Mouse (Mus musculus): ENCODE data around the gene Phldb3. TPM values are rescaled to one million over a fixed set of nuclear protein-coding genes. Genes with fewer than 3 reads are reported as not detected.

Gene Phldb3
- total and polyA plus RNA-seq, 3 experiments: 6.4 to 10.8 TPM; not detected in 1

DNA sequence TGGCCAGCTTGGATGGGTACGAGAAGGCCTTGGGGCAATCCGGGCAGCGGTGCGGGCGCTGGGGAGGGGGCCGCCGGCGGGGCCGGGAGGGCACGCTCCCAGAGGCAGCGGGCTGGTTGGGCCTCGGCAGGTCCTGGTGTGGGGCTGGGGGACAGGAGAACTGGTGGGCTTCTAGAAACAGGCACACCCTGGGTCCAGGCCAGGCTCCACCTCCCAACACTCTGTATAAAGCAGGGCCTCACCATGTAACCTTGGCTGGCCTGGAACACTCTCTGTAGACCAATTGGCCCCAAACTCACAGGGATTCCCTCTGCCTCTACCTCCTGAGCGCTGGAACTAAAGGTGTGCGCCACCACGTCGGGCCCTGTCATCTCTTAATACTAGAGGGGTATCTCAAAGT lies 24.6 kb upstream of the Phldb3 start:
- Histone ChIP-seq H3K9ac (ENCODE audit: control insufficient read depth, low read depth, low read length, poor library complexity, severe bottlenecking) (no peak overlapping the region), H3K9me3 (replicated peaks; ENCODE audit: insufficient read depth, low read length) (no peaks in the 10 kb centered on the region), H3K27ac (ENCODE audit: control insufficient read depth, low read depth, low read length) (no peak overlapping the region), H3K4me1 (ENCODE audit: control insufficient read depth in 1 of 2, insufficient read depth in 2 of 2, low read length in 2 of 2) (no peaks in the 10 kb centered on the region), H3K4me3 (ENCODE audit: control insufficient read depth in 1 of 2, insufficient read depth in 1 of 2, low read depth in 2 of 2, low read length in 2 of 2) (no peak overlapping the region), H3K79me2 (ENCODE audit: control insufficient read depth, insufficient read depth, low read length, poor library complexity) (no peaks in the 10 kb centered on the region), H3K27me3 (ENCODE audit: control insufficient read depth in 1 of 2, insufficient read depth in 2 of 2, low read length in 2 of 2) (no peaks in the 10 kb centered on the region), H3K36me3 (ENCODE audit: control insufficient read depth in 1 of 2, insufficient read depth in 2 of 2, low read length in 2 of 2) (no peaks in the 10 kb centered on the region)
- DNase-seq (ENCODE audit: low read depth, low spot score): no peak
- TF ChIP-seq BHLHE40 (IDR thresholded peaks at IDR 0.05; ENCODE audit: borderline replicate concordance, low read depth, low read length): no peak

DNA sequence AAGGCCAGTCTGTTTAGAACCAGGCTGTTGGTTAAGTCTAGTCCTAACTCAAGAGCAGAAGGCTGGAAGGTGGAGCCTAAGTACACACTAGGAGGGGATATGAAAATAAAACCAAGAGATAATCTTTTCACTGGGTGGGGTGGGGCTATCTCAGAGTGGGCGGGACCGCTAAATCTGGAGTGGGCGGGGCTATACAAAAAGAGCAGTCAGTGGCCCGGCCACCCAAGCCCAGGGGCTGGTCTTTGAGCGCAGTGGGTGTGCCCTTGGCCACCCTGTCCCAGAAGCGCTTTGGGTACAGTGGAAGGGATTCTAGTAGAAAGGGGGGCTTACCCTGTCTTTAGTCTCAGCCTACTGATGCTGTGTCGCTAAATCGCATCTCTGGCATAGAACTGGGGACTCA lies 23.7 kb upstream of the Phldb3 start:
- Histone ChIP-seq H3K4me3 (ENCODE audit: control insufficient read depth in 1 of 2, insufficient read depth in 1 of 2, low read depth in 2 of 2, low read length in 2 of 2) (no peak overlapping the region), H3K4me1 (ENCODE audit: control insufficient read depth in 1 of 2, insufficient read depth in 2 of 2, low read length in 2 of 2) (peaks cover 0 to 4% of the 10 kb centered on the region in 2 experiments; a peak in 2 of 4 replicates), H3K36me3 (ENCODE audit: control insufficient read depth in 1 of 2, insufficient read depth in 2 of 2, low read length in 2 of 2) (peaks cover 0 to 1% of the 10 kb centered on the region in 2 experiments; a peak in 1 of 4 replicates), H3K79me2 (ENCODE audit: control insufficient read depth, insufficient read depth, low read length, poor library complexity) (no peaks in the 10 kb centered on the region), H3K9ac (ENCODE audit: control insufficient read depth, low read depth, low read length, poor library complexity, severe bottlenecking) (no peak overlapping the region), H3K9me3 (replicated peaks; ENCODE audit: insufficient read depth, low read length) (no peaks in the 10 kb centered on the region), H3K27ac (ENCODE audit: control insufficient read depth, low read depth, low read length) (no peak overlapping the region), H3K27me3 (ENCODE audit: control insufficient read depth in 1 of 2, insufficient read depth in 2 of 2, low read length in 2 of 2) (no peaks in the 10 kb centered on the region)
- no peak for DNase-seq (ENCODE audit: low read depth, low spot score)
- no peak for TF ChIP-seq SIN3A (IDR thresholded peaks at IDR 0.05; ENCODE audit: low read length)
- TF ChIP-seq MAFK (IDR thresholded peaks at IDR 0.05; ENCODE audit: borderline replicate concordance, low read depth, low read length): no peak
- no peak for TF ChIP-seq ZKSCAN1 (IDR thresholded peaks at IDR 0.05; ENCODE audit: low read depth, low read length)
- no peak for TF ChIP-seq BHLHE40 (IDR thresholded peaks at IDR 0.05; ENCODE audit: borderline replicate concordance, low read depth, low read length)
- TF ChIP-seq POLR2AphosphoS5 (IDR thresholded peaks at IDR 0.05; ENCODE audit: borderline replicate concordance, low read depth, low read length): no peak
- TF ChIP-seq MXI1 (IDR thresholded peaks at IDR 0.05; ENCODE audit: low read depth, low read length): no peak
- TF ChIP-seq KAT2A (conservative IDR thresholded peaks at IDR 0.05; ENCODE audit: low read depth, low read length): no peak

DNA sequence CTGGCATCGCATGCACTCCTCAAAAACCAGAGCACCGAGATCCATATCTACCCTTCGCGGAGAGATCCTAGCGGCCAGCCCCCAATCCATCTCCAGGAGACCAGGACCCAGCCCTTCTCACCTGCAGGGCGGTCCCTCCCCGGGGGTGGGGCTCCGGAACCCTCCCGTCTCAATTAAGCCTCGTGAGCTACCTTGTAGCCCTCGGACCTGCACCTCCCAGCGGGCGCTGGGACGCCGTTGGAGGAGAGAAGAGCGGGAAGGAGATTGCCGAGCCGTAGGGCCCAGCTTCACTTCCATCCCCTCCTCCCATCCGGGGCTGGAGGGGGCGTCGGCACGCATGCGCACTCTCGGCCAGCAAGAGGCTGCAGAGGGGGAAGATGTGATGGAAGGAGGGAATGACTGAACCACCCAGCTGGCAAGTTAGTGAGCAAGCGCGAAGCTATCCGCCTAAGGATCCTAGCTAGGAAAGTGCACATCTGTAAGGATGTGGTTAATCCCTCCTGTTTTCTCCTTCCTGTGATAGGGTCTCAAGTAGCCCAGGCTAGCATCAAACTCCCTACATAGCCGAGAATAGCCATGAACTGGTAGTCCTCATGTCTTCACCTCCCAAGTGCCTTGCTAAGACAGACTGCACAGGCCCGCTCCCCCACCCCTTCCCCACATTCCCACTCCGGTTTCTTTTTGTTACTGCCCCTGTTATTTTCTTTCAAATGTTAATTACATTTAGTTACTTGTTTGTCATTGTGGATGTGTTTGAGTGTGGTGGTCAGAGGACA lies 23.0 kb upstream of the Phldb3 start, which contains the start of the genes Ethe1 and Zfp575:
Gene Ethe1, plus strand, starts transcription at position 214 of the 776 bp plus-strand sequence.
Gene Zfp575, minus strand, starts transcription at position 312 of the 776 bp plus-strand sequence.
- Histone ChIP-seq H3K4me3 (ENCODE audit: control insufficient read depth in 1 of 2, insufficient read depth in 1 of 2, low read depth in 2 of 2, low read length in 2 of 2) (no peak within 1 kb of the TSS), H3K27ac (ENCODE audit: control insufficient read depth, low read depth, low read length) (no peak within 1 kb of the TSS), H3K36me3 (ENCODE audit: control insufficient read depth in 1 of 2, insufficient read depth in 2 of 2, low read length in 2 of 2) (peaks cover 0 to 6% of the 10 kb centered on the region in 2 experiments; a peak in 2 of 4 replicates), H3K9ac (ENCODE audit: control insufficient read depth, low read depth, low read length, poor library complexity, severe bottlenecking) (no peak within 1 kb of the TSS), H3K9me3 (replicated peaks; ENCODE audit: insufficient read depth, low read length) (no peaks in the 10 kb centered on the region), H3K27me3 (ENCODE audit: control insufficient read depth in 1 of 2, insufficient read depth in 2 of 2, low read length in 2 of 2) (no peaks in the 10 kb centered on the region), H3K4me1 (ENCODE audit: control insufficient read depth in 1 of 2, insufficient read depth in 2 of 2, low read length in 2 of 2) (peaks cover 1 to 11% of the 10 kb centered on the region in 2 experiments; a peak in 3 of 4 replicates), H3K79me2 (ENCODE audit: control insufficient read depth, insufficient read depth, low read length, poor library complexity) (no peaks in the 10 kb centered on the region)
- DNase-seq (ENCODE audit: low read depth, low spot score): no peak
- TF ChIP-seq CHD1 (IDR thresholded peaks at IDR 0.05; ENCODE audit: low read depth, low read length) (no peak), NELFE (IDR thresholded peaks at IDR 0.05; ENCODE audit: low read depth, low read length) (no peak), HCFC1 (IDR thresholded peaks at IDR 0.05; ENCODE audit: low read depth, low read length) (no peak), SMC3 (IDR thresholded peaks at IDR 0.05; ENCODE audit: low read depth, low read length) (no peak), CHD2 (IDR thresholded peaks at IDR 0.05; ENCODE audit: low read length) (no peak)
